Mouse (Mus musculus) splenic B cell, adult 2 months (primary cell): Measurements from ENCODE around the gene Gm26657.

Experiments
- DNase-seq: peaks from one replicate; pipeline ENCODE4 v3.0.0-alpha.2; 2011; ENCODE audit warnings: low read depth, low spot score
- H3K27me3 ChIP-seq: 2 replicates; pipeline ENCODE4 v1.6.1; 2012; ENCODE audit warnings: mild to moderate bottlenecking, low read length, moderate library complexity, mixed read lengths; ENCODE audit not compliant: control insufficient read depth, poor library complexity, insufficient read depth, severe bottlenecking
- H3K36me3 ChIP-seq: 2 replicates; pipeline ENCODE4 v1.6.1; 2012; ENCODE audit warnings: mild to moderate bottlenecking, low read length, moderate library complexity, mixed read lengths; ENCODE audit not compliant: control insufficient read depth, poor library complexity, insufficient read depth, severe bottlenecking

Gm26657 gene

GRCm38 (mm10) chr4:56740020-56740485, at the start of gene Gm26657:
Gene Gm26657, plus strand, starts transcription at chr4:56740070.
- no peak for DNase-seq
- no peaks in the 10 kb centered on the region for H3K27me3 ChIP-seq
- H3K36me3 ChIP-seq, result no peaks in the 10 kb centered on the region

- DNase-seq, result no peak
- Histone ChIP-seq H3K36me3 (no peaks in the 10 kb centered on the region), H3K27me3 (no peaks in the 10 kb centered on the region)
Measured at GRCm38 (mm10) chr4:56696401-56696800, 43.5 kb upstream of the Gm26657 start.

- Histone ChIP-seq H3K36me3 (no peaks in the 10 kb centered on the region), H3K27me3 (no peaks in the 10 kb centered on the region)
- no peak for DNase-seq
Measured at GRCm38 (mm10) chr4:56698671-56699070, 41.2 kb upstream of the Gm26657 start.

- DNase-seq, result no peak
- Histone ChIP-seq H3K36me3 (no peaks in the 10 kb centered on the region), H3K27me3 (no peaks in the 10 kb centered on the region)
Measured at GRCm38 (mm10) chr4:56702234-56702633, 37.6 kb upstream of the Gm26657 start.

GRCm38 (mm10) chr4:56713155-56713554, 26.7 kb upstream of the Gm26657 start:
- no peaks in the 10 kb centered on the region for H3K36me3 ChIP-seq
- no peak for DNase-seq
- no peaks in the 10 kb centered on the region for H3K27me3 ChIP-seq

- no peak for DNase-seq
- no peaks in the 10 kb centered on the region for H3K36me3 ChIP-seq
- no peaks in the 10 kb centered on the region; the same call in 1 of the 2 replicates for H3K27me3 ChIP-seq
Measured at GRCm38 (mm10) chr4:56716801-56717200, 23.1 kb upstream of the Gm26657 start.

- no peak for DNase-seq
- Histone ChIP-seq H3K36me3 (no peaks in the 10 kb centered on the region), H3K27me3 (no peaks in the 10 kb centered on the region; the same call in 1 of the 2 replicates)
Measured at GRCm38 (mm10) chr4:56717932-56718331, 21.9 kb upstream of the Gm26657 start.

GRCm38 (mm10) chr4:56718573-56719442, 21.1 kb upstream of the Gm26657 start:
- Histone ChIP-seq H3K36me3 (no peaks in the 10 kb centered on the region), H3K27me3 (no peaks in the 10 kb centered on the region; the same call in 1 of the 2 replicates)
- no peak for DNase-seq

- no peaks in the 10 kb centered on the region; the same call in 1 of the 2 replicates for H3K27me3 ChIP-seq
Measured at GRCm38 (mm10) chr4:56719456-56719855, 20.4 kb upstream of the Gm26657 start.

GRCm38 (mm10) chr4:56720403-56720802, 19.5 kb upstream of the Gm26657 start:
- Histone ChIP-seq H3K36me3 (no peaks in the 10 kb centered on the region), H3K27me3 (no peaks in the 10 kb centered on the region; the same call in 1 of the 2 replicates)
- DNase-seq, result no peak

More at GRCm38 (mm10) chr4:56719456-56719855, 20.4 kb upstream of the Gm26657 start:
- no peak for DNase-seq
- H3K36me3 ChIP-seq, result no peaks in the 10 kb centered on the region

- DNase-seq, result peak; percentile 32
- Histone ChIP-seq H3K27me3 (no peaks in the 10 kb centered on the region; the same call in 1 of the 2 replicates), H3K36me3 (no peaks in the 10 kb centered on the region)
Measured at GRCm38 (mm10) chr4:56721469-56721868, 18.4 kb upstream of the Gm26657 start.

- no peaks in the 10 kb centered on the region; the same call in 1 of the 2 replicates for H3K27me3 ChIP-seq
- DNase-seq, result no peak
- no peaks in the 10 kb centered on the region for H3K36me3 ChIP-seq
Measured at GRCm38 (mm10) chr4:56722346-56722745, 17.5 kb upstream of the Gm26657 start.

GRCm38 (mm10) chr4:56723237-56723636, 16.6 kb upstream of the Gm26657 start:
- no peak for DNase-seq
- Histone ChIP-seq H3K27me3 (no peaks in the 10 kb centered on the region; the same call in 1 of the 2 replicates), H3K36me3 (no peaks in the 10 kb centered on the region)

GRCm38 (mm10) chr4:56725839-56726238, 14.0 kb upstream of the Gm26657 start:
- Histone ChIP-seq H3K36me3 (no peaks in the 10 kb centered on the region), H3K27me3 (no peaks in the 10 kb centered on the region)
- peak; percentile 21 for DNase-seq

- H3K27me3 ChIP-seq, result no peaks in the 10 kb centered on the region
- no peaks in the 10 kb centered on the region for H3K36me3 ChIP-seq
- DNase-seq, result no peak
Measured at GRCm38 (mm10) chr4:56740611-56741010, 741 bp downstream of the Gm26657 start.
